Mouse (Mus musculus) cerebellum, adult 2 months (tissue): ENCODE results near the gene Tbk1.

Source experiments
- CTCF ChIP-seq: fragments of 200-500 bp; IDR thresholded peaks from 2 replicates; pipeline ENCODE4 v1.5.1; 2011; ENCODE audit warnings: low read depth, mild to moderate bottlenecking, control low read depth, low read length, moderate library complexity, borderline replicate concordance; ENCODE audit not compliant: insufficient read depth
- POLR2A ChIP-seq: fragments of 200-500 bp; IDR thresholded peaks from 2 replicates; pipeline ENCODE4 v1.6.1; 2011; ENCODE audit warnings: low read length, control low read depth, borderline replicate concordance; ENCODE audit not compliant: insufficient read depth

GRCm38 (mm10) chr10:121547162-121547561 is 39.4 kb downstream of the Tbk1 start:
- TF ChIP-seq CTCF (no peak), POLR2A (no peak)
